Comparison of ENCODE assay signal across 24 mouse cellular contexts in genomic region chr12:52764810-52765209, GRCm38 (mm10).
DNase-seq lines count a peak whose midpoint lies in the region; ATAC-seq and TF ChIP-seq lines count a peak whose summit lies in the region.
"Had no signal": no experiment of that assay in that cellular context is flagged by ENCODE, and none has a peak within 500 bp of the region (broad histone marks: within the 10 kb centered on the region; RNA-seq: fewer than 3 reads in every experiment).

No protein-coding gene starts in this region.

- no peak overlapping the region for H3K27ac ChIP-seq in embryonic facial prominence, embryonic 14.5 days (replicated peaks; ENCODE audit: low read depth, low read length)
- H3K27ac ChIP-seq in embryonic facial prominence, embryonic 10.5 days (replicated peaks): no peak overlapping the region
- H3K27ac ChIP-seq in kidney, postnatal 0 days: no peak overlapping the region
- H3K27ac ChIP-seq in kidney, embryonic 16.5 days (ENCODE audit: low read length): no peak overlapping the region
- peak overlapping the region; percentile 51; the same call in 1 of the 2 replicates for H3K27ac ChIP-seq in lung, embryonic 16.5 days (ENCODE audit: low read length)
- H3K27ac ChIP-seq: embryonic facial prominence, embryonic 15.5 days; hindbrain, embryonic 15.5 days; intestine, embryonic 15.5 days had no signal

- no peak for TF ChIP-seq POLR2A in lung, adult 2 months (IDR thresholded peaks at IDR 0.05; ENCODE audit: borderline replicate concordance, extremely low read depth, low read depth, low read length)

- H3K27me3 ChIP-seq in embryonic facial prominence, embryonic 14.5 days (replicated peaks; ENCODE audit: control insufficient read depth, insufficient read depth, low read length): no peaks in the 10 kb centered on the region
- H3K27me3 ChIP-seq in embryonic facial prominence, embryonic 10.5 days (replicated peaks; ENCODE audit: low read depth, poor library complexity, severe bottlenecking): no peaks in the 10 kb centered on the region
- H3K27me3 ChIP-seq in kidney, postnatal 0 days (ENCODE audit: insufficient read depth, low read length): no peaks in the 10 kb centered on the region
- H3K27me3 ChIP-seq in kidney, embryonic 16.5 days (ENCODE audit: insufficient read depth, low read length): no peaks in the 10 kb centered on the region
- no peaks in the 10 kb centered on the region for H3K27me3 ChIP-seq in lung, embryonic 16.5 days (ENCODE audit: control insufficient read depth, insufficient read depth, low read depth, low read length)
- H3K27me3 ChIP-seq: embryonic facial prominence, embryonic 15.5 days; hindbrain, embryonic 15.5 days; intestine, embryonic 15.5 days had no signal

- no peak overlapping the region for H3K9ac ChIP-seq in embryonic facial prominence, embryonic 14.5 days (ENCODE audit: low read depth, low read length)
- no peak overlapping the region for H3K9ac ChIP-seq in kidney, postnatal 0 days (ENCODE audit: low read depth, low read length)
- H3K9ac ChIP-seq in kidney, embryonic 16.5 days (replicated peaks; ENCODE audit: low read length): no peak overlapping the region
- no peak overlapping the region for H3K9ac ChIP-seq in lung, embryonic 16.5 days (ENCODE audit: low read length)
- H3K9ac ChIP-seq: embryonic facial prominence, embryonic 15.5 days; forebrain, postnatal 0 days; hindbrain, embryonic 15.5 days; intestine, embryonic 15.5 days had no signal

- H3K36me3 ChIP-seq in embryonic facial prominence, embryonic 14.5 days (ENCODE audit: control insufficient read depth, insufficient read depth, low read length): no peaks in the 10 kb centered on the region
- no peaks in the 10 kb centered on the region for H3K36me3 ChIP-seq in embryonic facial prominence, embryonic 10.5 days (replicated peaks)
- H3K36me3 ChIP-seq in kidney, postnatal 0 days (ENCODE audit: insufficient read depth, low read length): no peaks in the 10 kb centered on the region
- H3K36me3 ChIP-seq in kidney, embryonic 16.5 days (ENCODE audit: insufficient read depth, low read length): no peaks in the 10 kb centered on the region
- no peaks in the 10 kb centered on the region for H3K36me3 ChIP-seq in lung, embryonic 16.5 days (ENCODE audit: control insufficient read depth, insufficient read depth, low read length)
- H3K36me3 ChIP-seq: embryonic facial prominence, embryonic 15.5 days; hindbrain, embryonic 15.5 days; intestine, embryonic 15.5 days had no signal

- no peaks in the 10 kb centered on the region for H3K4me1 ChIP-seq in embryonic facial prominence, embryonic 14.5 days (ENCODE audit: control insufficient read depth, insufficient read depth, low read length)
- no peaks in the 10 kb centered on the region for H3K4me1 ChIP-seq in embryonic facial prominence, embryonic 10.5 days
- H3K4me1 ChIP-seq in kidney, postnatal 0 days (replicated peaks; ENCODE audit: insufficient read depth, low read length): no peaks in the 10 kb centered on the region
- H3K4me1 ChIP-seq in kidney, embryonic 16.5 days (ENCODE audit: insufficient read depth, low read length): no peaks in the 10 kb centered on the region
- no peaks in the 10 kb centered on the region; the same call in 1 of the 2 replicates for H3K4me1 ChIP-seq in lung, embryonic 16.5 days (replicated peaks; ENCODE audit: control insufficient read depth, insufficient read depth, low read length)
- H3K4me1 ChIP-seq in lung, adult 2 months (ENCODE audit: control insufficient read depth, insufficient read depth, low read length): peaks cover 2% of the 10 kb centered on the region; the same call in 1 of the 2 replicates
- H3K4me1 ChIP-seq: embryonic facial prominence, embryonic 15.5 days; intestine, embryonic 15.5 days had no signal

- peak; percentile 31 for DNase-seq in embryonic facial prominence, embryonic 14.5 days (ENCODE audit: low spot score)
- DNase-seq in embryonic facial prominence, embryonic 10.5 days (ENCODE audit: low spot score): no peak
- peak; percentile 27 for DNase-seq in heart, adult 8-10 months (ENCODE audit: low spot score)
- no peak for DNase-seq in heart, postnatal 10 days
- peak; percentile 34 for DNase-seq in kidney, postnatal 0 days (ENCODE audit: low spot score)
- DNase-seq in lung, adult 2 months: no peak
- DNase-seq: adrenal gland, adult 8-10 months; adrenal gland, postnatal 25 days; cerebellum, adult 11-12 months; cerebellum, adult 8-10 months; cerebellum, postnatal 10 days; cerebellum, postnatal 36 days; embryo, embryonic 11 days; forebrain, postnatal 0 days; gastrocnemius, postnatal 36 days; heart, postnatal 4 days had no signal

- whole genome bisulfite sequencing in embryonic facial prominence, embryonic 14.5 days: 68% methylated on average over 3 of the region's 3 CpGs
- 87% methylated on average over 3 of the region's 3 CpGs for WGBS in embryonic facial prominence, embryonic 10.5 days
- 58% methylated on average over 3 of the region's 3 CpGs for WGBS in kidney, postnatal 0 days
- WGBS in kidney, embryonic 16.5 days: 57% methylated on average over 3 of the region's 3 CpGs
- WGBS in lung, embryonic 16.5 days: 45% methylated on average over 3 of the region's 3 CpGs
- 29% methylated on average over 3 of the region's 3 CpGs for WGBS in lung, adult 2 months

- ATAC-seq in embryonic facial prominence, embryonic 14.5 days (ENCODE audit: low read depth): no peak
- ATAC-seq in kidney, postnatal 0 days (replicated peaks; ENCODE audit: low FRiP score, low read depth): no peak
- ATAC-seq in kidney, embryonic 16.5 days (ENCODE audit: low FRiP score, low TSS enrichment): no peak
- ATAC-seq in lung, embryonic 16.5 days (ENCODE audit: low read depth): peak; percentile 64
- ATAC-seq: activated CD4-positive, CD25-positive, alpha-beta regulatory T cell, adult 4 months; forebrain, embryonic 14.5 days; forebrain, postnatal 0 days; intestine, embryonic 15.5 days had no signal

- no peak overlapping the region for H3K4me3 ChIP-seq in embryonic facial prominence, embryonic 14.5 days (ENCODE audit: low read depth, low read length)
- no peak overlapping the region for H3K4me3 ChIP-seq in embryonic facial prominence, embryonic 10.5 days
- H3K4me3 ChIP-seq in kidney, postnatal 0 days (replicated peaks; ENCODE audit: low read depth, low read length): no peak overlapping the region
- H3K4me3 ChIP-seq in kidney, embryonic 16.5 days (ENCODE audit: low read length): no peak overlapping the region
- H3K4me3 ChIP-seq in lung, embryonic 16.5 days (ENCODE audit: low read length): no peak overlapping the region
- H3K4me3 ChIP-seq in lung, adult 2 months (replicated peaks; ENCODE audit: extremely low read depth, low read depth, low read length): no peak overlapping the region
- H3K4me3 ChIP-seq: embryonic facial prominence, embryonic 15.5 days; hindbrain, embryonic 15.5 days; intestine, embryonic 15.5 days had no signal

- intact Hi-C loops in heart, postnatal 10 days (cut with DNase I): loop anchor here (1.0 kb wide), 1 partner anchor 8 kb away; no protein-coding TSS in a partner anchor

- H3K4me2 ChIP-seq in embryonic facial prominence, embryonic 14.5 days (ENCODE audit: low read depth, low read length): no peak overlapping the region
- no peak overlapping the region for H3K4me2 ChIP-seq in kidney, postnatal 0 days (ENCODE audit: low read length)
- no peak overlapping the region for H3K4me2 ChIP-seq in kidney, embryonic 16.5 days (replicated peaks; ENCODE audit: low read depth, low read length)
- no peak overlapping the region for H3K4me2 ChIP-seq in lung, embryonic 16.5 days (ENCODE audit: low read depth, low read length)
- H3K4me2 ChIP-seq: embryonic facial prominence, embryonic 15.5 days; heart, embryonic 11.5 days; hindbrain, embryonic 15.5 days; intestine, embryonic 15.5 days had no signal

- no peak for TF ChIP-seq CTCF in kidney, postnatal 0 days (IDR thresholded peaks at IDR 0.05; ENCODE audit: low read depth)
- TF ChIP-seq CTCF in lung, adult 2 months (IDR thresholded peaks at IDR 0.05; ENCODE audit: insufficient read depth, low read length): no peak

- H3K9me3 ChIP-seq in embryonic facial prominence, embryonic 14.5 days (ENCODE audit: control insufficient read depth, low read length): no peaks in the 10 kb centered on the region
- no peaks in the 10 kb centered on the region for H3K9me3 ChIP-seq in embryonic facial prominence, embryonic 10.5 days
- H3K9me3 ChIP-seq in kidney, postnatal 0 days (replicated peaks; ENCODE audit: low read length): no peaks in the 10 kb centered on the region
- no peaks in the 10 kb centered on the region for H3K9me3 ChIP-seq in kidney, embryonic 16.5 days (ENCODE audit: low read length)
- H3K9me3 ChIP-seq in lung, embryonic 16.5 days (ENCODE audit: control insufficient read depth, low read length): no peaks in the 10 kb centered on the region
- H3K9me3 ChIP-seq: embryonic facial prominence, embryonic 15.5 days; hindbrain, embryonic 15.5 days; intestine, embryonic 15.5 days had no signal

Comparison
In these comparisons a context has a peak if more than half of its experiments do, and no peak if none do; other contexts are left out.
1. DNase-seq: peak in embryonic facial prominence, embryonic 14.5 days (single experiment), heart, adult 8-10 months (single experiment) and kidney, postnatal 0 days (single experiment); none in embryonic facial prominence, embryonic 10.5 days (single experiment), heart, postnatal 10 days (0 of 2) and lung, adult 2 months (single experiment).